Mouse (Mus musculus) intestine, embryonic 16.5 days (tissue): ENCODE results near the gene Gm11559. TPM values are rescaled to one million over a fixed set of nuclear protein-coding genes. Genes with fewer than 3 reads are reported as not detected.
"Not testable (repeated sequence)": the region's sequence is repeated elsewhere in the genome, so short reads cannot be mapped to it uniquely, and the experiment has no call there.

ENCODE experiments used
- ATAC-seq: fragments of 200-750 bp; cut with Nextera tagmentation; 2 replicates; pipeline ENCODE4 v1.8.0; 2017; ENCODE audit warnings: moderate TSS enrichment, moderate library complexity
- H3K27ac ChIP-seq: fragments of 300-500 bp; sonication (generic); 2 replicates; pipeline ENCODE4 v1.5.1; 2014; ENCODE audit warnings: mild to moderate bottlenecking, low read length
- H3K27me3 ChIP-seq: fragments of 300-500 bp; sonication (generic); replicated peaks from 2 replicates; pipeline ENCODE4 v1.6.1; 2014; ENCODE audit warnings: low read length, control low read depth, mixed read lengths; ENCODE audit not compliant: control insufficient read depth, insufficient read depth
- H3K36me3 ChIP-seq: fragments of 300-500 bp; sonication (generic); 2 replicates; pipeline ENCODE4 v1.6.1; 2014; ENCODE audit warnings: low read length, control low read depth; ENCODE audit not compliant: control insufficient read depth, insufficient read depth
- H3K4me1 ChIP-seq: fragments of 300-500 bp; sonication (generic); 2 replicates; pipeline ENCODE4 v1.6.1; 2014; ENCODE audit warnings: low read length, control low read depth, mixed read lengths; ENCODE audit not compliant: control insufficient read depth, insufficient read depth
- H3K4me2 ChIP-seq: fragments of 300-500 bp; sonication (generic); 2 replicates; pipeline ENCODE4 v1.6.1; 2014; ENCODE audit warnings: low read depth, low read length, control low read depth
- H3K4me3 ChIP-seq: fragments of 300-500 bp; sonication (generic); 2 replicates; pipeline ENCODE4 v1.5.1; 2014; ENCODE audit warnings: mild to moderate bottlenecking, low read length
- H3K9ac ChIP-seq: fragments of 300-500 bp; sonication (generic); 2 replicates; pipeline ENCODE4 v1.6.1; 2014; ENCODE audit warnings: low read depth, low read length
- H3K9me3 ChIP-seq: fragments of 300-500 bp; sonication (generic); 2 replicates; pipeline ENCODE4 v1.6.1; 2016; ENCODE audit warnings: low read length, control low read depth; ENCODE audit not compliant: control insufficient read depth
- WGBS: fragments of 180-500 bp; shearing (Covaris S2); extraction: QIAGEN DNeasy Blood & Tissue Kit; methylation state at CpG from one replicate; pipeline ENCODE4 v1.1.7; 2014; 5-methylcytosine and 5-hydroxymethylcytosine counted together
- polyA plus RNA-seq: library from polyadenylated mRNA; unstranded; fragments of >200 nt; fragmentation: Nextera tagmentation; extraction: Ambion mirVana; gene quantifications from 2 replicates; pipeline ENCODE4 v1.2.1, GENCODE M21; 2015

Gm11559 gene
- not detected in 2 replicates for polyA plus RNA-seq

DNA sequence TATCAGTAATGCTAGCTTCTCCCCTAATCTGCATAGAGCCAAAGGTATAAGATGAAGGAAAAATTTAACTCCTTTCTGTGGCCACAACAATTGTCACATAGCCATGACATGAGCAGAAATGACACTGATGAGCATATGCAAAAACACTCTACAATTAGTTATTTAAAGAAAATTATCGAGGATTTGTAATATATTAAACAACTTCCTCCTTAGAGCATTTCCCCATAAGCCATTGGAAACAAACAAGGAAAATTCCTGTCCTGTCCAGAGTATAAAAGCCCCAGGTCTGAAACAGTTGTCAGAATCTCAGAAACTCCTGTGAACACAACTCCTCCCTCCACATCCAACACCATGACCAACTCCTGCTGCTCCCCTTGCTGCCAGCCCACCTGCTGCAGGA, at the start of gene Gm11559:
Gene Gm11559, plus strand, starts transcription at position 301 of the 400 bp plus-strand sequence.
- not testable (repeated sequence) for H3K27ac ChIP-seq, H3K27me3 ChIP-seq, ATAC-seq, H3K4me1 ChIP-seq, H3K4me3 ChIP-seq, H3K9me3 ChIP-seq, H3K4me2 ChIP-seq, H3K9ac ChIP-seq, H3K36me3 ChIP-seq
- WGBS, result 74% methylated on average over 1 of the region's 1 CpGs

DNA sequence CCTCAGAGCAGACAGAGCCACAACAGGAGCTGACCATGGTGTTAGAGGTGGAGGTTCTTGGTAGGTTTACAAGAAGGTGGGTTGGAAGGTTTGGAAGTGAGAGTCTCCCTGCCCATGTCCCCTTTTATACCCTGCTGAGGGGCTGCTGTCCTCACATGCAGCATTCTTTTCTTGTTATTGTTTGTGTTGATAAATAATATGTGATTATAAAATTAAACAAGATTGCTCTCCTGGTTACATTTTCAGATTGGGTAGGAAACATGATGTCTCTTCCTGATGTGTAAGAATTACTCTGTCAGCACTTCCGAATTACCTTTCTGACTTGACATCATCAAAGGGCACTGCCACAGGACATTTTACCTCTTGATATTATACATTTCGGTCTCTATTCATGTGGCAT, 48.7 kb upstream of the Gm11559 start, which contains the start of gene Gm11564:
Gene Gm11564, minus strand, starts transcription at position 101 of the 400 bp plus-strand sequence.
- not testable (repeated sequence) for H3K36me3 ChIP-seq, H3K4me2 ChIP-seq, H3K9me3 ChIP-seq, H3K4me1 ChIP-seq, H3K27ac ChIP-seq, H3K27me3 ChIP-seq, ATAC-seq, H3K9ac ChIP-seq, H3K4me3 ChIP-seq
- WGBS, result 91% methylated on average over 2 of the region's 2 CpGs

DNA sequence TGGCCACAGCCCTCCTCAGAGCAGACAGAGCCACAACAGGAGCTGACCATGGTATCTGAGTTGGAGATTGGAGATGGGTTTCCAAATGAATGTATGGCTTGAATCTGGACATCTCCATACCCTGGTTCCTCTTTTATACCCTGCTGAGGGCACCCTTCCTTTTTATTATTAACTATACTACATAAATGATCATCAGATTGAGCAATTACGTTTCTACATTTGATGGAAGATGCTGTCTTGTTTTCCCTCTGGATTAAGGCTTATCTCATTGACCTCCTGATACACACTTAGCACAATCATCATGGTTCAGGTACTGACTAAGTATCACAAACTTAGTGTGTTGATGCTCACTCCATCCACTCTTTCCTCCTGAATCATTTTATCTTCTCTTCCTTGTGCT, 26.3 kb upstream of the Gm11559 start, which contains the start of gene 2300003K06Rik:
Gene 2300003K06Rik, minus strand, starts transcription at position 101 of the 400 bp plus-strand sequence.
- Histone ChIP-seq H3K27ac (no peak within 1 kb of the TSS), H3K9me3 (no peaks in the 10 kb centered on the region), H3K4me1 (no peaks in the 10 kb centered on the region), H3K27me3 (no peaks in the 10 kb centered on the region), H3K4me3 (no peak within 1 kb of the TSS), H3K36me3 (no peaks in the 10 kb centered on the region), H3K9ac (no peak within 1 kb of the TSS), H3K4me2 (no peak within 1 kb of the TSS)
- 68% methylated on average over 1 of the region's 1 CpGs for WGBS
- no peak for ATAC-seq

DNA sequence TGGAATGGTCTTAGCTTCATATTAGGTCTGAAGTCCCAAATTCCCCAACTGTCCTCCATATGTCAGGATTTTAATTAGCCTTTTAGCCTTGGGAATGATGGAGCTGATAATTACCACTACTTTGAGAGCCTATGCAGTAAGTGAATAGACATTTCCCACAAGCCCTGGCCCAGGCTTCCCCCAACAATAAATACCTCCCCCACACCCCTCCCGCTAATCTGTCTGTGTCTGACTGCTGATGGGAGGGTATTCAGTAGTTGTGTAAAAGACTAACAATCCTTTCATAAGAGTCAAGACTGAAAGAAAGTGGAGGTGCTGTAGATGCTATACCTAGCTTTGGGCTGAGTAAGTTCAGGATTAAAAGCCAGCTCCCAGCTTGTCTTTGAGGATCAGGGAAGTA, 22.1 kb upstream of the Gm11559 start:
- H3K4me1 ChIP-seq, result no peaks in the 10 kb centered on the region
- no peak for ATAC-seq
- H3K9me3 ChIP-seq, result no peaks in the 10 kb centered on the region
- no peak overlapping the region for H3K27ac ChIP-seq
- no peak overlapping the region for H3K4me2 ChIP-seq
- no peaks in the 10 kb centered on the region for H3K27me3 ChIP-seq
- H3K9ac ChIP-seq, result no peak overlapping the region
- no peaks in the 10 kb centered on the region for H3K36me3 ChIP-seq
- 70% methylated on average over 1 of the region's 1 CpGs for WGBS
- no peak overlapping the region for H3K4me3 ChIP-seq

DNA sequence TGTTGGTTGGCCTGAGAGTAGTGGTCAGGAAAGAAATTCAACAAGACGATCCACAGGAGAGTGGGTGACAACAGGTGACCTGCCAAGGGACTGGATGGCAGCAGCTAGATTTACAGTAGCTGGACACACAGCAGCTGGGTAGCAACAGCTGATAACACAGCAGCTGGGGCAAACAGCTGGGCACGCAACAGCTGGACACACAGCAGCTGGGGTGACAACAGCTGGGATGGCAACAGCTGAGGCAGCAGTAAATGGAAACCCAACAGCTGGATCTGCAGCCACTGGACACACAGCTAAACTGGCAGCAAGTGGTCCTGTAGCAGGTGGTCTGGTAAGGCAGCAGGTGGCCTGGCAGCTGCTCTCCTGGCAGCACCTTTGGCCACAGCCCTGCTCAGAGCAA, 17.5 kb upstream of the Gm11559 start:
- no peak overlapping the region for H3K4me2 ChIP-seq
- ATAC-seq, result no peak
- no peaks in the 10 kb centered on the region for H3K9me3 ChIP-seq
- no peak overlapping the region for H3K27ac ChIP-seq
- no peaks in the 10 kb centered on the region for H3K27me3 ChIP-seq
- H3K4me1 ChIP-seq, result no peaks in the 10 kb centered on the region
- H3K36me3 ChIP-seq, result no peaks in the 10 kb centered on the region
- H3K4me3 ChIP-seq, result no peak overlapping the region
- H3K9ac ChIP-seq, result no peak overlapping the region
- WGBS, result 88% methylated on average over 2 of the region's 2 CpGs

DNA sequence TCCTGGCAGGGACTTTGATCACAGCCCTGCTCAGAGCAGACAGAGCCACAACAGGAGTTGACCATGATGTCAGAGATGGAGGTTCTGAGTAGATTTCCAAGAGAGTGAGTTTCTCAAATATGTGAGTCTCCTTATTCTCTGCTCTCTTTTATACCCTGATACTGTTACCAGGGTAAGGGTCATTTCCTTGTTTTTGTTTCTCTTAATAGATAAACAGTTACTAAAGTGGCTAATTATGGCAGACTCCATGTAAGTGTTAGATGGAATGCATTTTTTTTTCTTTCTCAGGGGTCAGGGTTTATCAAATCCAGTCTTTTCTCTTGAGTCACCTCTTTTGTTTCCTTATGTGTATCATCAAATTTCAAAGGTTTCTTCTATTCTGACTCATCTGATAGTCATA, 12.8 kb upstream of the Gm11559 start, which contains the start of gene Krtap4-16:
Gene Krtap4-16, minus strand, starts transcription at position 101 of the 400 bp plus-strand sequence.
- Histone ChIP-seq H3K9me3 (no peaks in the 10 kb centered on the region), H3K4me3 (no peak within 1 kb of the TSS), H3K27me3 (no peaks in the 10 kb centered on the region), H3K36me3 (no peaks in the 10 kb centered on the region), H3K9ac (no peak within 1 kb of the TSS), H3K27ac (no peak within 1 kb of the TSS), H3K4me1 (no peaks in the 10 kb centered on the region), H3K4me2 (no peak within 1 kb of the TSS)
- no peak for ATAC-seq

DNA sequence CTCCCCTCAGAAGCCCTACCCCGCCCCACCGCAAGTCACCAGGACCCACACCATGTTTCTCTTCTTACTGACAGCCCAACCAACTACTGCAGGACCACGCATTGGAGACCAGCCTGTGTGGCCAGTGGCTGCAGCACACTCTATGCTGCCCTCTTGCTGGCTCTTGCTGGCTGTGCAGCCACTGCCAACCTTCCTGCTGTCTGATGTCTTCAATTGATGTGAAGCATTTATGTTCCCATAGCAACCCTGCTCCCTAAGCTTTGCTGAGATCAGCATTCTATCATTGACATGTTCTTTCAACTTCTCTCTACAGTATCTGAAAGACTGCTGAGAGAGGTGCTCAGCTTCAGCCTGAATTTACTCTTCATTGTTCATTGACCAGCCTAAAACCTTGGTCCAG, 10.2 kb upstream of the Gm11559 start:
- no peak overlapping the region for H3K9ac ChIP-seq
- H3K9me3 ChIP-seq, result no peaks in the 10 kb centered on the region
- no peak overlapping the region for H3K4me2 ChIP-seq
- no peaks in the 10 kb centered on the region for H3K4me1 ChIP-seq
- H3K27ac ChIP-seq, result no peak overlapping the region
- no peak overlapping the region for H3K4me3 ChIP-seq
- H3K27me3 ChIP-seq, result no peaks in the 10 kb centered on the region
- H3K36me3 ChIP-seq, result no peaks in the 10 kb centered on the region
- WGBS, result 55% methylated on average over 3 of the region's 3 CpGs
- no peak for ATAC-seq

DNA sequence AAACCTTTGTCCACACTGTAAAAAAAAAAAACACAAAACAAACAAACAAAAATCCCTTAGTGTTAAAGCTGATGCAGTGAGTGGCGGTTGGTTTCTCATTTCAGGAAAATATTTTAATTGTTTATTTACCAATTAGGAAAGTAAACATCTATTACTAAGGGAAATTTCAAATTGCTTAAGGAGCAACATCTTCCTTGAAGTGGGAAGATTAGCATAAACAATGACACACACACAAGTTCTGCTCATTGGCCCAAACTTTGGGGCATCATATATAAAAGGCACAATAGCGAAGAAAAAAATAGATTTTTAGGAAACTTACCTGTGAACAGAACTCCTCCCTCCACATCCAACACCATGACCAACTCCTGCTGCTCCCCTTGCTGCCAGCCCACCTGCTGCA, 6.7 kb upstream of the Gm11559 start, which contains the start of gene Gm11568:
Gene Gm11568, plus strand, starts transcription at position 301 of the 400 bp plus-strand sequence.
- Histone ChIP-seq H3K4me3 (no peak within 1 kb of the TSS), H3K9ac (no peak within 1 kb of the TSS), H3K4me1 (no peaks in the 10 kb centered on the region), H3K36me3 (no peaks in the 10 kb centered on the region), H3K27ac (no peak within 1 kb of the TSS), H3K9me3 (no peaks in the 10 kb centered on the region), H3K4me2 (no peak within 1 kb of the TSS), H3K27me3 (no peaks in the 10 kb centered on the region)
- no peak for ATAC-seq
- WGBS, result 86% methylated on average over 2 of the region's 2 CpGs

DNA sequence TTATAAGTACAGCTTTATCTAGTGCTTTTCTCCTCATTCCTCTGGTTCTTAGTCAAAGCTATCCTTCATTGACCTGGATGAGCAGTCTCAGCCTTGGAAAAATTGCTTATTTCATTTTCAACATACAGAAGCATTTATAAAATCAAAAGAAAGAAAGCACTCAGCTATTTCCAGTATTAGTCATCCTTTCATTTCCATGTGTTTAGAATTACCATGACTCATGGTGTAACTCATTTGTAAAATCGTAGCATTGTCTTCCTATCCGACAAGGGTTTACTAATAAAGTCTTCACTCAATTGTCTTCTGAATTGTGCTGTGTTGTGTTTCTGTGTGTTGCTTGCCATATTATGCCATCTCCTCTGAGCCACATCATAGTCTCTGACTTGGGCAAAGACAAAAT, 5.5 kb upstream of the Gm11559 start:
- Histone ChIP-seq H3K9me3 (no peaks in the 10 kb centered on the region), H3K4me3 (no peak overlapping the region), H3K36me3 (no peaks in the 10 kb centered on the region), H3K4me1 (no peaks in the 10 kb centered on the region), H3K9ac (no peak overlapping the region), H3K27ac (no peak overlapping the region), H3K4me2 (no peak overlapping the region), H3K27me3 (no peaks in the 10 kb centered on the region)
- 76% methylated on average over 2 of the region's 2 CpGs for WGBS
- ATAC-seq, result no peak

DNA sequence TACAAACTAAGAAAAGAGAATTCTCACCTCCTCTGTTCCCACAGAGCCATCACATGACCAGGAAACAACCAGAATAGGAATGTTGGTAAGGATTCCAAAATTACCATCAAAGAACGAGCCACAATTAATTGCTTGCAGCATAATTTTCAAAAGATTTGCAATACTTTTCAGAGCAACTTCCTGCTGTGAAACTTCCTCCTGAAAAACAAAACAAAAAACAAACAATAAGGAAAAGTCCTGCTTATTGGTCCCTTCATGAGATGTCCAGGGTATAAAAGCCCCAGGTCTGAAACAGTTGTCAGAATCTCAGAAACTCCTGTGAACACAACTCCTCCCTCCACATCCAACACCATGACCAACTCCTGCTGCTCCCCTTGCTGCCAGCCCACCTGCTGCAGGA, 8.8 kb downstream of the Gm11559 start, which contains the start of gene Krtap9-1:
Gene Krtap9-1, plus strand, starts transcription at position 301 of the 400 bp plus-strand sequence.
- H3K27me3 ChIP-seq, H3K4me3 ChIP-seq, ATAC-seq, H3K4me2 ChIP-seq, H3K9me3 ChIP-seq, H3K4me1 ChIP-seq, H3K36me3 ChIP-seq, H3K27ac ChIP-seq, H3K9ac ChIP-seq: not testable (repeated sequence)
- WGBS, result 88% methylated on average over 1 of the region's 1 CpGs
